Mouse (Mus musculus) CH12.LX (cell line): ENCODE measurements at regions not wholly inside any gene's neighbourhood (a gene's known extent, or its start where the extent isn't known, plus 50 kb on each side); places are given as distances from the start of the nearest gene placed in this dataset.

Experiments used
- DNase-seq: peaks from one replicate; pipeline ENCODE4 v3.0.0-alpha.2; 2013; ENCODE audit errors: extremely low read depth
- H3K27ac ChIP-seq: 2 replicates; pipeline ENCODE4 v1.5.1; 2012; ENCODE audit warnings: low read depth, mild to moderate bottlenecking, control low read depth, moderate library complexity; ENCODE audit not compliant: insufficient read depth
- H3K27me3 ChIP-seq: replicated peaks from 2 replicates; pipeline ENCODE3; 2012; ENCODE audit warnings: inconsistent platforms
- H3K36me3 ChIP-seq, 2 experiments: replicated peaks in 1 of 2; 2 replicates each; pipeline versions ENCODE3 to v1.6.1; 2012; ENCODE audit warnings: inconsistent platforms in 1 of 2, low read length in 1 of 2, mild to moderate bottlenecking in 1 of 2, mixed read lengths in 1 of 2, moderate library complexity in 1 of 2; ENCODE audit not compliant: control insufficient read depth in 1 of 2, insufficient read depth in 1 of 2
- H3K4me1 ChIP-seq, 2 experiments: 2 replicates each; pipeline ENCODE4 v1.6.1; 2012; ENCODE audit warnings: inconsistent platforms in 1 of 2, moderate library complexity in 1 of 2; ENCODE audit not compliant: insufficient read depth in 2 of 2, control insufficient read depth in 1 of 2
- H3K4me2 ChIP-seq: 2 replicates; pipeline ENCODE4 v1.6.1; 2012; ENCODE audit warnings: low read depth, mild to moderate bottlenecking, control low read depth; ENCODE audit not compliant: poor library complexity, insufficient read depth, severe bottlenecking
- H3K4me3 ChIP-seq, 3 experiments: fragments of 150-350 bp in 1 of 3; sonication (generic) in 1 of 3; replicated peaks in 1 of 3; 2 replicates each; pipeline versions ENCODE3 to v1.5.1; 2011 to 2012; ENCODE audit warnings: low read depth in 2 of 3, low read length in 2 of 3, mild to moderate bottlenecking in 2 of 3, moderate library complexity in 2 of 3, control low read depth in 1 of 3, improper control_type of control experiment in 1 of 3, inconsistent platforms in 1 of 3, mixed read lengths in 1 of 3; ENCODE audit not compliant: poor library complexity in 1 of 3
- H3K79me2 ChIP-seq: replicated peaks from 2 replicates; pipeline ENCODE4 v1.6.1; 2012; ENCODE audit warnings: mild to moderate bottlenecking, moderate library complexity; ENCODE audit not compliant: control insufficient read depth, poor library complexity, insufficient read depth, severe bottlenecking; ENCODE audit errors: extremely low read depth
- H3K9ac ChIP-seq: 2 replicates; pipeline ENCODE4 v1.6.1; 2012; ENCODE audit warnings: low read depth, mild to moderate bottlenecking, control low read depth, moderate library complexity; ENCODE audit not compliant: insufficient read depth
- H3K9me3 ChIP-seq: replicated peaks from 2 replicates; pipeline ENCODE3; 2012; ENCODE audit warnings: low read length, inconsistent platforms, mixed read lengths
- BHLHE40 ChIP-seq: IDR thresholded peaks from 2 replicates; pipeline ENCODE4 v1.6.1; 2011; ENCODE audit warnings: mild to moderate bottlenecking, low read depth, low read length, improper control_type of control experiment
- CHD1 ChIP-seq: IDR thresholded peaks from 2 replicates; pipeline ENCODE4 v1.6.1; 2012; ENCODE audit warnings: low read depth, low read length, improper control_type of control experiment, inconsistent platforms
- CHD2 ChIP-seq: IDR thresholded peaks from 2 replicates; pipeline ENCODE4 v1.6.1; 2011; ENCODE audit warnings: low read length, improper control_type of control experiment
- CTCF ChIP-seq, 2 experiments: IDR thresholded peaks in 1 of 2; conservative IDR thresholded peaks in 1 of 2; 2 replicates each; pipeline ENCODE4 v1.5.1; 2011 to 2012; ENCODE audit warnings: low read depth in 2 of 2, low read length in 2 of 2, improper control_type of control experiment in 1 of 2, inconsistent platforms in 1 of 2, mild to moderate bottlenecking in 1 of 2, moderate library complexity in 1 of 2
- E2F4 ChIP-seq: IDR thresholded peaks from 2 replicates; pipeline ENCODE4 v1.6.1; 2011; ENCODE audit warnings: low read depth, low read length, improper control_type of control experiment; ENCODE audit not compliant: insufficient replicate concordance
- ELF1 ChIP-seq: IDR thresholded peaks from 2 replicates; pipeline ENCODE4 v1.6.1; 2014; ENCODE audit warnings: low read depth, mild to moderate bottlenecking, inconsistent platforms, low read length, improper control_type of control experiment
- EP300 ChIP-seq: IDR thresholded peaks from 2 replicates; pipeline ENCODE4 v1.6.1; 2011; ENCODE audit warnings: low read length, improper control_type of control experiment
- ETS1 ChIP-seq: conservative IDR thresholded peaks from 2 replicates; pipeline ENCODE4 v1.6.1; 2012; ENCODE audit warnings: low read depth, mild to moderate bottlenecking, inconsistent platforms, low read length, improper control_type of control experiment, moderate library complexity
- GABPA ChIP-seq: IDR thresholded peaks from 2 replicates; pipeline ENCODE4 v1.6.1; 2012; ENCODE audit warnings: low read depth, low read length, improper control_type of control experiment, inconsistent platforms; ENCODE audit not compliant: insufficient replicate concordance
- JUN ChIP-seq: IDR thresholded peaks from 2 replicates; pipeline ENCODE4 v1.6.1; 2011; ENCODE audit warnings: low read depth, mild to moderate bottlenecking, low read length, improper control_type of control experiment, moderate library complexity; ENCODE audit not compliant: insufficient read depth
- MAX ChIP-seq: IDR thresholded peaks from 2 replicates; pipeline ENCODE4 v1.6.1; 2011; ENCODE audit warnings: low read length, improper control_type of control experiment
- MEF2A ChIP-seq: IDR thresholded peaks from 2 replicates; pipeline ENCODE4 v1.6.1; 2014; ENCODE audit warnings: low read depth, mild to moderate bottlenecking, inconsistent platforms, low read length, improper control_type of control experiment, borderline replicate concordance
- MXI1 ChIP-seq: IDR thresholded peaks from 2 replicates; pipeline ENCODE4 v1.6.1; 2011; ENCODE audit warnings: mild to moderate bottlenecking, low read depth, low read length, improper control_type of control experiment
- NRF1 ChIP-seq: IDR thresholded peaks from 2 replicates; pipeline ENCODE4 v1.6.1; 2014; ENCODE audit warnings: low read depth, mild to moderate bottlenecking, inconsistent platforms, low read length, improper control_type of control experiment, moderate library complexity
- RCOR1 ChIP-seq: conservative IDR thresholded peaks from 2 replicates; pipeline ENCODE4 v1.6.1; 2012; ENCODE audit warnings: low read depth, mild to moderate bottlenecking, inconsistent platforms, low read length, improper control_type of control experiment
- SIN3A ChIP-seq: IDR thresholded peaks from 2 replicates; pipeline ENCODE4 v1.6.1; 2012; ENCODE audit warnings: low read length, improper control_type of control experiment, inconsistent platforms
- SMC3 ChIP-seq: IDR thresholded peaks from 2 replicates; pipeline ENCODE4 v1.6.1; 2011; ENCODE audit warnings: low read depth, low read length, improper control_type of control experiment
- TBP ChIP-seq: conservative IDR thresholded peaks from 2 replicates; pipeline ENCODE4 v1.6.1; 2011; ENCODE audit warnings: low read depth, low read length, improper control_type of control experiment
- UBTF ChIP-seq: IDR thresholded peaks from 2 replicates; pipeline ENCODE4 v1.6.1; 2012; ENCODE audit warnings: low read depth, mild to moderate bottlenecking, inconsistent platforms, low read length, improper control_type of control experiment, moderate library complexity
- ZKSCAN1 ChIP-seq: IDR thresholded peaks from 2 replicates; pipeline ENCODE4 v1.6.1; 2012; ENCODE audit warnings: low read depth, inconsistent platforms, low read length, improper control_type of control experiment, borderline replicate concordance
- ZMIZ1 ChIP-seq: IDR thresholded peaks from 2 replicates; pipeline ENCODE4 v1.6.1; 2012; ENCODE audit warnings: low read depth, mild to moderate bottlenecking, inconsistent platforms, low read length, improper control_type of control experiment
- dilution Hi-C: fragments of 300-500 bp; cut with MboI; formaldehyde crosslinking; loops from 2 replicates; pipeline ENCODE4 v1.14.3; 2020; ENCODE audit warnings: low sequenced_read_pairs; ENCODE audit not compliant: extremely low pct_unique_long_range_greater_than_20kb, extremely low pct_ligation_motif_present
- in situ Hi-C: fragments of 300-500 bp; cut with MboI; formaldehyde crosslinking; loops from 3 replicates; pipeline ENCODE4 v1.14.3; 2019; ENCODE audit warnings: low sequenced_read_pairs, low pct_ligation_motif_present, low pct_unique_long_range_greater_than_20kb, mixed read lengths

DNA sequence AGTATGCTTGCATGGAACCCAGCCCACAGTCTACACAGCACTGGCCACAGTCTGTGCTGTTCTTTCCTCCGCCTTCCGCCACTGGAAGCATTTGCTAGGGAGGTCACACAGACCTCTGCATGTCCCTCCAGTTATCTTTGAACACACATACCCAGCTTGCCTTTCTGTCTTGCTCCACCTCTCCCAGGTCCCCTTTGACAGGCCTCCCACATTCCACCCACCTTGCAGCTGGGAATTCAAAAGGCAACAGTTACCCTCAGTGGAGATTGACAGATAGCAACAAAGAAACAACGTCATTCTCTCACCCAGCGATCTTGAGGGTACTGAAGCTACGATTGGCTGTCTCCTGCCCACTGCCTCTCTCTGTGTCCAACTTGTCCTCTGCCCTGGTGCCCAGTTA, 290.7 kb upstream of the Zmiz1 start:
- Histone ChIP-seq H3K4me3 (no peak overlapping the region), H3K79me2 (no peaks in the 10 kb centered on the region), H3K27me3 (peaks cover 11% of the 10 kb centered on the region), H3K36me3 (no peaks in the 10 kb centered on the region), H3K9me3 (no peaks in the 10 kb centered on the region), H3K9ac (no peak overlapping the region), H3K27ac (no peak overlapping the region), H3K4me2 (no peak overlapping the region), H3K4me1 (no peaks in the 10 kb centered on the region)
- TF ChIP-seq CHD2 (no peak), ETS1 (no peak), CHD1 (no peak), RCOR1 (no peak), MXI1 (no peak), SMC3 (no peak), ZKSCAN1 (no peak)
- no peak for DNase-seq
- dilution Hi-C loops (no loop called here), in situ Hi-C loops (loop anchor here (10.0 kb wide), 1 partner anchor 166 kb away; no protein-coding TSS in a partner anchor)

DNA sequence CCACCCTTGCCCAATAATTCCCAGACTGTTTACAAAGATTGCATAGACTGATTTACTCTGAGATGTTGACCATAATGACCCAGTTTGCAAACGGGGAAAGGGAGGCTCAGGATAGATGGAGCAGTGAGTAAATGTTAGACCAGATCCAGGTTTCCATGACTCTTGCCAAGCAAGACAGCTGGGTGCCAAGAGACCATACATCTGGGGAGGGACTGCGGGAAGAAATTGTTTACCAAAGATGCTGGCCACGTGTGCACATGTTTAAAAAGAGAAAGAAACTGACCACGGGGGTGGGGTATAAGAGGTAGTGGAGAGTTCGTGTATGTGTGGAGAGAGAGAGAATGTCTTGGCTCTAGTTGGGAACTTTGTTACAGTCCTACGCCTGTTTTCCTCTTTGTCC, 285.7 kb upstream of the Zmiz1 start:
- no peaks in the 10 kb centered on the region for H3K27me3 ChIP-seq
- TF ChIP-seq ZMIZ1 (no peak), EP300 (no peak), CHD1 (no peak), UBTF (no peak), JUN (no peak), ETS1 (no peak), TBP (no peak), RCOR1 (no peak), SIN3A (no peak), ELF1 (no peak), GABPA (no peak), BHLHE40 (no peak), MEF2A (no peak), MAX (no peak), NRF1 (no peak), CTCF (conservative IDR thresholded peaks at IDR 0.05 in 1 of 2, IDR thresholded peaks at IDR 0.05 in 1 of 2; ENCODE audit: low read depth in 2 of 2, low read length in 2 of 2) (no peak), SMC3 (no peak), E2F4 (no peak)
- no peak for DNase-seq
- H3K4me2 ChIP-seq: no peak overlapping the region
- H3K4me1 ChIP-seq: peaks cover 0 to 9% of the 10 kb centered on the region in 2 experiments; a peak in 2 of 4 replicates
- dilution Hi-C loops: no loop called here
- H3K4me3 ChIP-seq: no peak overlapping the region
- no peak overlapping the region for H3K27ac ChIP-seq
- H3K36me3 ChIP-seq: no peaks in the 10 kb centered on the region
- no peaks in the 10 kb centered on the region for H3K79me2 ChIP-seq
- in situ Hi-C loops: no loop called here
- no peaks in the 10 kb centered on the region for H3K9me3 ChIP-seq
- H3K9ac ChIP-seq: no peak overlapping the region
